Mouse (Mus musculus) testis, adult 2 months (tissue): ENCODE measurements around the gene Ammecr1. TPM values are rescaled to one million over a fixed set of nuclear protein-coding genes. Genes with fewer than 3 reads are reported as not detected.

Experiments
- H3K27ac ChIP-seq: fragments of 200-500 bp; 2 replicates; pipeline ENCODE4 v1.5.1; 2012; ENCODE audit warnings: low read depth, low read length; ENCODE audit not compliant: control insufficient read depth, insufficient read depth
- H3K27me3 ChIP-seq: fragments of 200-500 bp; 2 replicates; pipeline ENCODE4 v1.6.1; 2012; ENCODE audit warnings: mild to moderate bottlenecking, low read length, moderate library complexity; ENCODE audit not compliant: control insufficient read depth, insufficient read depth
- H3K36me3 ChIP-seq: fragments of 200-500 bp; 2 replicates; pipeline ENCODE4 v1.6.1; 2012; ENCODE audit warnings: mild to moderate bottlenecking, low read length; ENCODE audit not compliant: control insufficient read depth, insufficient read depth
- H3K4me1 ChIP-seq: fragments of 200-500 bp; 2 replicates; pipeline ENCODE4 v1.6.1; 2012; ENCODE audit warnings: low read length; ENCODE audit not compliant: control insufficient read depth, insufficient read depth
- H3K4me3 ChIP-seq: fragments of 200-500 bp; 2 replicates; pipeline ENCODE4 v1.5.1; 2012; ENCODE audit warnings: low read depth, mild to moderate bottlenecking, low read length, moderate library complexity, mixed read lengths; ENCODE audit not compliant: control insufficient read depth
- CTCF ChIP-seq: fragments of 200-500 bp; IDR thresholded peaks from 2 replicates; pipeline ENCODE4 v1.5.1; 2012; ENCODE audit warnings: low read depth, mild to moderate bottlenecking, inconsistent platforms, low read length, moderate library complexity; ENCODE audit not compliant: control insufficient read depth, insufficient read depth, insufficient replicate concordance
- POLR2A ChIP-seq: fragments of 200-500 bp; IDR thresholded peaks from 2 replicates; pipeline ENCODE4 v1.6.1; 2012; ENCODE audit warnings: low read depth, mild to moderate bottlenecking, inconsistent platforms, low read length, moderate library complexity; ENCODE audit not compliant: control insufficient read depth
- polyA plus RNA-seq: library from polyadenylated mRNA; depleted of rRNA; stranded (reverse); fragments of >200 nt; gene quantifications from 2 replicates; pipeline ENCODE4 v1.2.3, GENCODE M21; 2012

Ammecr1 gene
- polyA plus RNA-seq, 1 experiment, result 0.99 TPM

- Histone ChIP-seq H3K4me3 (no peak overlapping the region), H3K4me1 (no peaks in the 10 kb centered on the region), H3K36me3 (no peaks in the 10 kb centered on the region), H3K27ac (no peak overlapping the region), H3K27me3 (no peaks in the 10 kb centered on the region)
- TF ChIP-seq CTCF (no peak), POLR2A (no peak)
Measured at GRCm38 (mm10) chrX:142903854-142904253, 62.7 kb downstream of the Ammecr1 start.

- Histone ChIP-seq H3K36me3 (no peaks in the 10 kb centered on the region), H3K4me1 (no peaks in the 10 kb centered on the region), H3K27me3 (no peaks in the 10 kb centered on the region), H3K27ac (no peak overlapping the region), H3K4me3 (no peak overlapping the region)
- TF ChIP-seq CTCF (no peak), POLR2A (no peak)
Measured at GRCm38 (mm10) chrX:142902599-142902998, 63.9 kb downstream of the Ammecr1 start.

- H3K4me3 ChIP-seq, result no peak overlapping the region
- H3K36me3 ChIP-seq, result no peaks in the 10 kb centered on the region
- TF ChIP-seq POLR2A, result no peak
- TF ChIP-seq CTCF, result no peak
- H3K4me1 ChIP-seq, result no peaks in the 10 kb centered on the region
- H3K27me3 ChIP-seq, result no peaks in the 10 kb centered on the region
- no peak overlapping the region for H3K27ac ChIP-seq
Measured at GRCm38 (mm10) chrX:142901915-142902314, 64.6 kb downstream of the Ammecr1 start.

- H3K4me3 ChIP-seq, result no peak overlapping the region
- no peaks in the 10 kb centered on the region for H3K27me3 ChIP-seq
- no peak overlapping the region for H3K27ac ChIP-seq
- no peak for TF ChIP-seq CTCF
- no peak for TF ChIP-seq POLR2A
- no peaks in the 10 kb centered on the region for H3K4me1 ChIP-seq
- H3K36me3 ChIP-seq, result no peaks in the 10 kb centered on the region
Measured at GRCm38 (mm10) chrX:142898295-142898887, 68.1 kb downstream of the Ammecr1 start.

GRCm38 (mm10) chrX:142897477-142898000 is 69.0 kb downstream of the Ammecr1 start:
- no peaks in the 10 kb centered on the region for H3K27me3 ChIP-seq
- TF ChIP-seq CTCF, result no peak
- TF ChIP-seq POLR2A, result no peak

GRCm38 (mm10) chrX:142895316-142895715 is 71.2 kb downstream of the Ammecr1 start:
- no peaks in the 10 kb centered on the region for H3K27me3 ChIP-seq
- no peak for TF ChIP-seq CTCF
- no peak for TF ChIP-seq POLR2A

More at GRCm38 (mm10) chrX:142897477-142898000, 69.0 kb downstream of the Ammecr1 start:
- H3K27ac ChIP-seq, result no peak overlapping the region
- no peaks in the 10 kb centered on the region for H3K4me1 ChIP-seq
- H3K4me3 ChIP-seq, result peak overlapping the region; percentile 4; the same call in 1 of the 2 replicates
- H3K36me3 ChIP-seq, result no peaks in the 10 kb centered on the region

GRCm38 (mm10) chrX:142885962-142886361 is 80.6 kb downstream of the Ammecr1 start:
- no peak for TF ChIP-seq POLR2A
- TF ChIP-seq CTCF, result no peak
- H3K27ac ChIP-seq, result no peak overlapping the region
- H3K27me3 ChIP-seq, result no peaks in the 10 kb centered on the region
- H3K36me3 ChIP-seq, result no peaks in the 10 kb centered on the region
- no peak overlapping the region for H3K4me3 ChIP-seq
- no peaks in the 10 kb centered on the region for H3K4me1 ChIP-seq

More at GRCm38 (mm10) chrX:142895316-142895715, 71.2 kb downstream of the Ammecr1 start:
- Histone ChIP-seq H3K4me3 (no peak overlapping the region), H3K4me1 (no peaks in the 10 kb centered on the region), H3K27ac (no peak overlapping the region), H3K36me3 (no peaks in the 10 kb centered on the region)
